Mouse (Mus musculus) embryonic facial prominence, embryonic 12.5 days (tissue): ENCODE measurements around the gene Usp48. TPM values are rescaled to one million over a fixed set of nuclear protein-coding genes. Genes with fewer than 3 reads are reported as not detected.
A peak's percentile ranks its signal among the peaks of the same experiment; 100 is the strongest.

ENCODE experiments used
- ATAC-seq: fragments of 200-750 bp; cut with Nextera tagmentation; 2 replicates; pipeline ENCODE4 v1.8.0; 2017; ENCODE audit not compliant: insufficient number of reproducible peaks, insufficient read depth, low FRiP score, low TSS enrichment
- H3K27ac ChIP-seq: fragments of 300-500 bp; sonication (generic); 2 replicates; pipeline ENCODE4 v1.5.1; 2016; ENCODE audit warnings: mild to moderate bottlenecking
- H3K27me3 ChIP-seq: fragments of 300-500 bp; sonication (generic); 2 replicates; pipeline ENCODE4 v1.6.1; 2016; ENCODE audit warnings: mild to moderate bottlenecking, moderate library complexity
- H3K36me3 ChIP-seq: fragments of 300-500 bp; sonication (generic); 2 replicates; pipeline ENCODE4 v1.6.1; 2016; ENCODE audit warnings: mild to moderate bottlenecking
- H3K4me1 ChIP-seq: fragments of 300-500 bp; sonication (generic); 2 replicates; pipeline ENCODE4 v1.6.1; 2016
- H3K4me2 ChIP-seq: fragments of 300-500 bp; sonication (generic); replicated peaks from 2 replicates; pipeline ENCODE4 v1.6.1; 2016; ENCODE audit warnings: mild to moderate bottlenecking, moderate library complexity
- H3K4me3 ChIP-seq: fragments of 300-500 bp; sonication (generic); 2 replicates; pipeline ENCODE4 v1.5.1; 2016; ENCODE audit warnings: mild to moderate bottlenecking
- H3K9ac ChIP-seq: fragments of 300-500 bp; sonication (generic); 2 replicates; pipeline ENCODE4 v1.6.1; 2016; ENCODE audit warnings: mild to moderate bottlenecking, moderate library complexity
- H3K9me3 ChIP-seq: fragments of 300-500 bp; sonication (generic); 2 replicates; pipeline ENCODE4 v1.6.1; 2016; ENCODE audit warnings: mild to moderate bottlenecking, moderate library complexity
- WGBS: fragments of 180-500 bp; shearing (Covaris S2); methylation state at CpG from one replicate; pipeline ENCODE4 v1.1.7; 2016; 5-methylcytosine and 5-hydroxymethylcytosine counted together
- polyA plus RNA-seq: library from polyadenylated mRNA; unstranded; fragments of >200 nt; fragmentation: Nextera tagmentation; extraction: Ambion mirVana; gene quantifications from 2 replicates; pipeline ENCODE4 v1.2.1, GENCODE M21; 2016

Gene Usp48
- polyA plus RNA-seq = 89.0 and 90.5 TPM in 2 replicates

DNA sequence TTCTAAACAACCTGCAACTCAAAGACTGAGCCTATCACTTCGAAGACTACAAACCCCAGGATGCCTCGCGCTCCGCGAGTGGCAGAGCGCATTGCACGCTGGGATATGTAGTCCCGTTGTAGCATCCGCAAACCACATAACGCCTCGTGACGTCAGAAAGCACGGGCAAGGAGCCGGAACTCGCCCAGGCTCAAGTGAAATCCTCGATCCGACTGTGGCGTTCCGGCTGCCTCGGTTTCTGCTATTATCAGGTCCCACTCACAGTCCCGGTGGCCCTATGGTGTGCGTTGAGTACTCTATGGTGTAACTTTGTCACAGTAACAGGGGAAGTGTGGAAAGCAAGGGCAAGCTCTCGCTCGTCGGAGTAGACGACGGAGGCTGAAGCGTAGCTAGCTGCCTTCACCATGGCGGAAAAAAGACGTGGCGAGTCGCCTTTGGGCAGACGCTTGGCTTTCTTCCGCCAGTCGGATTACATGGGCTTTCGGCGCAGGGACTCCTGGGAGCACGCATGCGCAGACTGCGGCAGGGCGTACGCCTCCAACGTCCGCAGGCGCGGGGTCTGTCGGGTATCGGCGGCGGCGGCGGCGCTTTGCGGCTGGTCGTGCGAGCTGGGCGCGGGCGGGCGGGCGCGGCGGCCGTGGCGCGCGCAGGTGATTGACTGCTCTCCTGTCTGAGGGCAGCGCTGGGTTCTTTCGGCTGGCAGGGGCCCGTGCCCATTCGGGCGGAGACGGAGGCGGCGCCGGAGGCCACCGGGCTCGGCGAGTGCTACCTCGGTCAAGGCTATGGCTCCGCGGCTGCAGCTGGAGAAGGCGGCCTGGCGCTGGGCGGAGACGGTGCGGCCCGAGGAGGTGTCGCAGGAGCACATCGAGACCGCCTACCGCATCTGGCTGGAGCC lies at the start of gene Usp48:
TSS of gene Usp48 (plus strand) at position 155 of the 895 bp plus-strand sequence.
- Histone ChIP-seq H3K9me3 (no peaks in the 10 kb centered on the region), H3K27me3 (no peaks in the 10 kb centered on the region), H3K27ac (peak within 1 kb of the TSS; percentile 98), H3K4me2 (peak within 1 kb of the TSS; percentile 79), H3K4me3 (peak within 1 kb of the TSS; percentile 96), H3K36me3 (no peaks in the 10 kb centered on the region), H3K4me1 (peaks cover 9% of the 10 kb centered on the region), H3K9ac (peak within 1 kb of the TSS; percentile 86)
- under 1% methylated on average over 92 of the region's 92 CpGs for WGBS
- ATAC-seq = peak; percentile 93

DNA sequence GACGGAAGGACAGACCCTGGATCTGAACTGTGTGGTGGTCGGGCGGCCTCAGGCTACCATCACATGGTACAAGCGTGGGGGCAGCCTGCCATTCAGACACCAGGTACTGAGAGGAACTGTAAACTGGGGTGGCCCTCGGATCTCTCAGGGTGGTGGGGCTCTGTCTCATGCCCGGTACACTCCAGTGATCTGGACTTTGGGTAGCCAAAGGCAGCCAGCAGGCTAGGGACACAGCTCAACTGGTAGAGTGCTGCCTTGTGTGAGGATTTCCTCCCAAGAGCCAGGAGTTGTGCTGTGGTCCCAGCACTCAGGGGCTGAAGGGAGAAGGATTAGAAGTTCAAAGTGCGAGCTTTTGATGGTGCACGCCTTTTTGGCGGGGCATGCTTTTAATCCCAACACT lies 48.0 kb upstream of the Usp48 start:
- Histone ChIP-seq H3K27ac (no peak overlapping the region), H3K4me1 (no peaks in the 10 kb centered on the region), H3K4me3 (no peak overlapping the region), H3K36me3 (peaks cover 87% of the 10 kb centered on the region), H3K9ac (no peak overlapping the region), H3K27me3 (no peaks in the 10 kb centered on the region), H3K4me2 (no peak overlapping the region), H3K9me3 (no peaks in the 10 kb centered on the region)
- WGBS = 92% methylated on average over 9 of the region's 9 CpGs
- ATAC-seq = no peak

DNA sequence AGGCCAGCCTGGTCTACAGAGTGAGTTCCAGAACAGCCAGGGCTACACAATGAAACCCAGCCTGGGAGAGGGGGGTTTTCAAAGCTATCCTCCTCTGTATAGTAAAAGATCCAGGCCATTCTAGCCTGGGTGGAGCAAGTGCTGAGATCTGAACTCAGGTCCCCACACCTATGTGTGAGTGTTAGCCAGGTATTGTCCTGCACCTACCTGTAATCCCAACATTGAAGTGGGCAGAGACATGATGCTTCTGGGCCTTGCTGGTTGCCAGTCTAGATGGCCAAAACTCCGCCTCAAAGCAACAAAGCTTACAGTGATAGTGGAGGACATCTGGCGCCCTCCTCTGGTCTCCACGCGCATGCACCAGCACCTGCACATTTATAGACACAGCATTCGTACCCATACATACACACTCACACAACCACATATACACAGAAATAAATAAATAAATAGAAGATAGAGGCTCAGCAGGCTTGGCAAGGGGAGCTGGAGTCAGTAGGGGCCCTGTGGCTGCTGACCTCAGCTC lies 47.5 kb upstream of the Usp48 start:
- Histone ChIP-seq H3K9ac (no peak overlapping the region), H3K4me1 (no peaks in the 10 kb centered on the region), H3K36me3 (peaks cover 87% of the 10 kb centered on the region), H3K4me2 (no peak overlapping the region), H3K9me3 (no peaks in the 10 kb centered on the region), H3K27me3 (no peaks in the 10 kb centered on the region), H3K4me3 (no peak overlapping the region), H3K27ac (no peak overlapping the region)
- 77% methylated on average over 5 of the region's 5 CpGs for WGBS
- ATAC-seq = no peak

DNA sequence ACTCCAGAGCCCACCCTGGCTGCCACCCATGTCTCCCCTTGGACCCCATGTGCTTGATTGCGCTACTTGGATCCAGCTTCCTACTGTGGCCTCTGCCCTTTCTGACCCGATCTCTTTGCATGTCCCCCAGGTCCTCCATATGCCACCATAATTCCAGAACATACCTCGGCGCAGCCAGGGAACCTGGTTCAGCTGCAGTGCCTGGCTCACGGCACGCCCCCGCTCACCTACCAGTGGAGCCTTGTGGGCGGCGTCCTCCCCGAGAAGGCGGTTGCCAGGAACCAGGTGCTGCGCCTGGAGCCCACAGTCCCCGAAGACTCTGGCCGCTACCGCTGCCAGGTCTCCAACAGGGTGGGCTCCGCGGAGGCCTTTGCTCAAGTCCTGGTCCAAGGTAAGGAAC lies 40.1 kb upstream of the Usp48 start:
- no peak for ATAC-seq
- Histone ChIP-seq H3K9me3 (no peaks in the 10 kb centered on the region), H3K9ac (no peak overlapping the region), H3K4me1 (no peaks in the 10 kb centered on the region), H3K4me3 (no peak overlapping the region), H3K4me2 (no peak overlapping the region), H3K27ac (no peak overlapping the region), H3K36me3 (peaks cover 86% of the 10 kb centered on the region), H3K27me3 (no peaks in the 10 kb centered on the region)
- WGBS = 94% methylated on average over 17 of the region's 17 CpGs

DNA sequence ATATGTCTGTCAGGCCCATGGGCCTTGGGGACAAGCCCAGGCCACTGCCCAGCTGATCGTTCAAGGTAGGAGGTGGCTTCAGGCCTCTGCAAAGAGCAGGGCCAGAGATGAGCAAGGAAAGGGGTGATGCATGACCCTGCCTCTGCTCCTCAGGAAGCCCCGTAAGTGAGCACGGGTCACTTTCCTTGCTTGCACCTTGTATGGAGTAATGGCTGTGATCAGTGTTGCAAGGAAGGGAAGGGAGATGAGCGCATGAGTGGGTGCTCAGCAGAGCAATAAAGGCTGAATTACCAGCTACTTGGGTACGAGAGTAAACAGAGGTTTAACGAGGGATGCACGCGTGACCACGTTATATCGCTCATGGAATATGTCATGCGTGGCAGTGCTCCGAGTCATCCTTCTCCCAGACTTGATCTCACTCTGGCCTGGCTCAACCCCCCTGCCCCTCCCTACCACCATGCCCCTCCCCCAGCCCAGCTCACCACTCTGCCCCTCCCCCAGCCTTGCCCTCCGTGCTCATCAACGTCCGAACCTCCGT lies 36.8 kb upstream of the Usp48 start:
- 89% methylated on average over 16 of the region's 16 CpGs for WGBS
- H3K27me3 ChIP-seq = no peaks in the 10 kb centered on the region
- H3K4me3 ChIP-seq = no peak overlapping the region
- no peaks in the 10 kb centered on the region for H3K4me1 ChIP-seq
- no peak overlapping the region for H3K27ac ChIP-seq
- ATAC-seq = no peak
- H3K36me3 ChIP-seq = peaks cover 89% of the 10 kb centered on the region
- no peaks in the 10 kb centered on the region for H3K9me3 ChIP-seq
- H3K9ac ChIP-seq = no peak overlapping the region
- H3K4me2 ChIP-seq = no peak overlapping the region

DNA sequence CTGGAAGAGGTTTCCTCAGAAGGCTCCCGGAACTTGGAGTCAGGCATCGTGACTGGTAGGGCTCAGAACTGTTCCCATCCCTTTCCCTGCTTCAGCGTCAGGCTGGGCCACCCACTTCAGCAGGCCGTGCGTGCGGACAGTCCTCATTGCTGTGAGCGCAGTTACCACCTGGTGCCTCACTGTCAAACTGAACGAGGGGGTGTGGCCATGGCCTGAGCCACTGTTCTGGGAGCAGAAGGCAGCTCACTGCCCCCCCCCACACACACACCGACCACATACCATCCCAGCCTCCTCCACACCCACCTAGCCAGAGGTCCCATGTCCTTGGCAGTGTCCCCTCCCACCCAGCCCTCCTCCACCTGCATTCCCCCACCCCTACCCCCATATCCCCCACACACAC lies 23.7 kb upstream of the Usp48 start:
- no peak overlapping the region for H3K9ac ChIP-seq
- no peak for ATAC-seq
- no peaks in the 10 kb centered on the region for H3K9me3 ChIP-seq
- no peak overlapping the region for H3K4me2 ChIP-seq
- H3K4me3 ChIP-seq = no peak overlapping the region
- H3K27ac ChIP-seq = no peak overlapping the region
- peaks cover 37% of the 10 kb centered on the region for H3K36me3 ChIP-seq
- H3K4me1 ChIP-seq = no peaks in the 10 kb centered on the region
- WGBS = 81% methylated on average over 9 of the region's 9 CpGs
- no peaks in the 10 kb centered on the region for H3K27me3 ChIP-seq

DNA sequence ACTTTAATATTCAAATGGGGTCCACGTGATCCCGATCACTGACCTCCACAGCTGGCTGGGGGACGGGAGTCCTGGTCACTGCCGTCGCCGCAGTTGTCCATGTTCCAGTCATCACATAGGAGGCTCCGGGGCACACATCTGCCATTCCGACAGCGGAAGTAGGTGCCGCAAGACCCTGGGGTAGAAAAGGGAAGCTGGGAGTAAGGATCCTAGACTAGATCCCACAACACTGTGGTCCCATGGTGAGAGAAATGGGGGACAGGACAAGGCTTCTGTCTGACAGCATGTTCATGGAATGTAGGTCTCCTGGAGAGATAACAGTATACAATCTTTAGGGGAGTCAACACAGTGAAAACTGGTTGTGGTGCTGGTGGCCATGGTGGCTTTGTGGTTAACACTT lies 19.1 kb upstream of the Usp48 start, which contains the start of gene Ldlrad2:
TSS of gene Ldlrad2 (minus strand) at position 101 of the 400 bp plus-strand sequence.
- Histone ChIP-seq H3K9me3 (no peaks in the 10 kb centered on the region), H3K27me3 (peaks cover 17% of the 10 kb centered on the region), H3K4me2 (no peak within 1 kb of the TSS), H3K4me1 (0 out of 2 replicates have a peak, but pooled peaks cover 6% of the 10 kb centered on the region), H3K4me3 (no peak within 1 kb of the TSS), H3K36me3 (peaks cover 11% of the 10 kb centered on the region), H3K27ac (no peak within 1 kb of the TSS), H3K9ac (no peak within 1 kb of the TSS)
- no peak for ATAC-seq
- 82% methylated on average over 10 of the region's 10 CpGs for WGBS

DNA sequence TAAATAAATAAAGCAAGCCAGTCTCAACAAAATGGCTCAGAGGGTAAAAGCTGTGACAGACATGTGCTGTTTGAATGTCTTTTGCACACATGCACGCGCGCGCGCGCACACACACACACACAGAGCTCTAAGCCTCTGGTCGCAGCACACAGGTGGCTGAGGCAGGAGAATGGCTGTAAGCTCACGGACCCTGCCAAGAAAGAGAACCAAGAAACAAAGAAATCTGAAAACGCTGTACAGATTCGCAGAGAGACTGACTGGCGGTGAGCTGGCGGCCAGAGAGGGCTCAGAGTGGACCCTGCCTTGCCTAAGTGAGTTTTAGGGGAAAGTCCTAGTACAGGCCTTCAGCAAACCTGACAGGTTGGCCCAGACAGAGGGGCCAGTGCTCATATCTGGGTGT lies 16.1 kb upstream of the Usp48 start:
- Histone ChIP-seq H3K9me3 (no peaks in the 10 kb centered on the region), H3K4me3 (no peak overlapping the region), H3K27me3 (peaks cover 24% of the 10 kb centered on the region), H3K4me2 (no peak overlapping the region), H3K36me3 (no peaks in the 10 kb centered on the region), H3K27ac (no peak overlapping the region), H3K4me1 (0 out of 2 replicates have a peak, but pooled peaks cover 6% of the 10 kb centered on the region), H3K9ac (no peak overlapping the region)
- no peak for ATAC-seq
- 96% methylated on average over 12 of the region's 12 CpGs for WGBS

DNA sequence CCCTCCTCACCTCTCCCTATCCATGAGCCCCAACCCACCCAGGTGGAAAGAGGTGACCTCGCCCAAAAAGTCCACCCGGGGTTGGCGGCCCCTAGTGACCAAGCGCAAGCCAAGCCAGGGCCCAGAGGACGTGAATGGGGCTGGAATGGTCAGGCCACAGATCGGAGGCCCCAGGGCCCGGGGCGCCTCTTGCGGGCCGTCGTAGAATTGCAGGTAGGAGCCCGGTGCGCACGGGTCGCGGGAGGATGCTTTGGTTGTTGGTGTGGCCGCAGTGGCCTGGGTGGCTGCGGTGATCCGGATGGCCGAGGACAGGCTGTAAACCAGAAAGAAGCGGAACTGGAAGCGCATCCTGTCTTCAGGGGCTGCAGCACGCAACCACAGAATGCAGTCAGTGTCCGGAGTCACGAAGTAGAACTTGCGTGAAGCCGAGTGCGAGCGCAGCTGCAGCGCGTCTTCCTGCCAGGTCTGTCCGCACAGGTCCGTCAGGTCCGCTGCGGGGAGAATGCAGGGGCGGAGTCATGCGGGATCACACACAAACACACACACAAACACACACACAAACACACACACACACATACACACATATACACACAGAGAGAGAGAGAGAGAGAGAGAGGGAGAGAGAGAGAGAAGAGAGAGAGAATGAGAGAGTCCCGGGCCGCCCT lies 15.2 kb upstream of the Usp48 start:
- 5% methylated on average over 39 of the region's 39 CpGs for WGBS
- peak; percentile 32; the same call in 1 of the 2 replicates for ATAC-seq

DNA sequence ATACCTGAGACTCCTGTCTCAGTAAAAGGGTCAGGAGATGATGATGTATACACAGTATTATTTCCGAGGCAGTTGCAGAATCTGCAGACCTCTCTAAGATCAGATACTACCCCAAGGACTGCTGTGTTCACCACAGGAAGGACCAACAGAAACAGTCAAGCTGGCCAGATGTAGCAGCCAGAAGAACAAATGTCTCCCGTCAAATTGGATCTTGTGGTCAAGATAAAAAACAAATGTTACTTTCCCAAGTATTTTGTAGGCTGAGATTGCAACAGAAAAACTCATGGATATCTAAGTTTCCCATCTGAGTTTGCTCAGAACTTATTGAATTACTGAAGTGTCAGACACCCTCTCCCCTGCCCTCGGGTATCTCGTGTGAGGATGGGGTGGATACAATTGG lies 13.8 kb upstream of the Usp48 start:
- Histone ChIP-seq H3K4me1 (0 out of 2 replicates have a peak, but pooled peaks cover 6% of the 10 kb centered on the region), H3K4me2 (no peak overlapping the region), H3K4me3 (no peak overlapping the region), H3K27me3 (peaks cover 24% of the 10 kb centered on the region), H3K9me3 (no peaks in the 10 kb centered on the region), H3K27ac (no peak overlapping the region), H3K9ac (no peak overlapping the region), H3K36me3 (no peaks in the 10 kb centered on the region)
- WGBS = 44% methylated on average over 4 of the region's 4 CpGs
- no peak for ATAC-seq

More for the DNA sequence above, 15.2 kb upstream of the Usp48 start:
- Histone ChIP-seq H3K9me3 (no peaks in the 10 kb centered on the region), H3K4me1 (0 out of 2 replicates have a peak, but pooled peaks cover 6% of the 10 kb centered on the region), H3K4me3 (peak overlapping the region; percentile 34), H3K9ac (peak overlapping the region; percentile 36; the same call in 1 of the 2 replicates), H3K4me2 (peak overlapping the region; percentile 69), H3K36me3 (no peaks in the 10 kb centered on the region), H3K27ac (no peak overlapping the region), H3K27me3 (peaks cover 24% of the 10 kb centered on the region)

DNA sequence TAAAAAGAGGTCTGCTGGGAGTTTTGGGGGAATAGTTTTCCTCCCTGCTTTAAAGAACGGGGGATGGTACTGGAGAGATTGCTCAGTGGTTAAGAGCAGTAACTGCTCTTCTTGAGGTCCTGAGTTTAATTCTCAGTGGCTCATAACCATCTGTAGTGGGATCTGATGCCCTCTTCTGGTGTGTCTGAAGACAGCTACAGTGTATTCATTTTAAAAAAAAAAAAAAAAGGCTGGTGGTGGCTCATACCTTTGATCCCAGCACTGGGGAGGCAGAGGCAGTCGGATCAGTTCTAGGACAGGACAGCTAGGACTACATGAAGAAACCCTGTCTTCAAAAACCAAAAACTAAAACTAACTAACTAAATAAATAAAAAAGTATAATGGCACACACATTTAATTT lies 13.3 kb upstream of the Usp48 start:
- WGBS = 60% methylated on average over 2 of the region's 2 CpGs

More for the DNA sequence above, 13.3 kb upstream of the Usp48 start:
- H3K27ac ChIP-seq = no peak overlapping the region
- no peaks in the 10 kb centered on the region for H3K9me3 ChIP-seq
- H3K27me3 ChIP-seq = peaks cover 24% of the 10 kb centered on the region
- no peak for ATAC-seq
- H3K9ac ChIP-seq = no peak overlapping the region
- H3K36me3 ChIP-seq = no peaks in the 10 kb centered on the region
- H3K4me1 ChIP-seq = 0 out of 2 replicates have a peak, but pooled peaks cover 6% of the 10 kb centered on the region
- no peak overlapping the region for H3K4me3 ChIP-seq
- no peak overlapping the region for H3K4me2 ChIP-seq
